Mouse (Mus musculus): ENCODE results near the gene D2hgdh.

DNA sequence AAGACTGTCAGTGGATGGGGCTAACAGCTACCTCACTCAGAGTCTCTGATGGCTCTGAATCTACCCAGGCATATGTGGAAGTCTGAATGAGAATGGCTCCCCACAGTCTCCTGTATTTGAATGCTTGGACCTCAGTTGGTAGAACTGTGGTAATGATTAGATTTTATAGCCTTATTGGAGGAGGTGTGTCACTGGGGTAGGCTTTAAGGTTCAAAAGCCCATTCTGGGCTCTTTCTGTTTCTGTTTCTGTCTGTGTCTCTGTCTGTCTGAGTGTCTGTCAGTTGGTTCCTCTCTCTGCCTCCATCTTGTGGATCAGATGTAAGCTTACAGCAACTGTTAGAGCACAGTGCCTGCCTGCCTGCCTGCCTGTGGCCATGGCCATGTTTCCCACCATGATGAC, 34.9 kb downstream of the D2hgdh start:
- TF ChIP-seq CTCF (IDR thresholded peaks at IDR 0.05; ENCODE audit: borderline replicate concordance, insufficient read depth, low read depth, low read length) (no peak), POLR2A (IDR thresholded peaks at IDR 0.05; ENCODE audit: borderline replicate concordance, insufficient read depth, low read length) (no peak)

Data from cerebellum, adult 2 months (tissue).